Mouse (Mus musculus) liver, embryonic 11.5 days (tissue): Measurements from ENCODE around the gene Fkbp1b. TPM values are rescaled to one million over a fixed set of nuclear protein-coding genes. Genes with fewer than 3 reads are reported as not detected.
"Not testable (repeated sequence)": the region's sequence is repeated elsewhere in the genome, so short reads cannot be mapped to it uniquely, and the experiment has no call there.

ENCODE experiments used
- ATAC-seq: fragments of 200-750 bp; cut with Nextera tagmentation; replicated peaks from 2 replicates; pipeline ENCODE4 v1.8.0; 2017; ENCODE audit warnings: moderate number of reproducible peaks, mild to moderate bottlenecking, moderate TSS enrichment, moderate library complexity; ENCODE audit not compliant: low FRiP score
- DNase-seq: peaks from one replicate; pipeline ENCODE4 v3.0.0-alpha.2; 2017; ENCODE audit warnings: low spot score
- H3K27ac ChIP-seq: fragments of 300-500 bp; sonication (generic); 2 replicates; pipeline ENCODE4 v1.5.1; 2014; ENCODE audit warnings: mild to moderate bottlenecking, low read depth, low read length, control low read depth
- H3K27me3 ChIP-seq: fragments of 300-500 bp; sonication (generic); replicated peaks from 2 replicates; pipeline ENCODE4 v1.6.1; 2014; ENCODE audit warnings: low read length, mixed read lengths; ENCODE audit not compliant: control insufficient read depth, insufficient read depth
- H3K36me3 ChIP-seq: fragments of 300-500 bp; sonication (generic); 2 replicates; pipeline ENCODE4 v1.6.1; 2014; ENCODE audit warnings: mild to moderate bottlenecking, low read length, moderate library complexity, mixed read lengths; ENCODE audit not compliant: control insufficient read depth, insufficient read depth
- H3K4me1 ChIP-seq: fragments of 300-500 bp; sonication (generic); replicated peaks from 2 replicates; pipeline ENCODE4 v1.6.1; 2014; ENCODE audit warnings: low read length, mixed read lengths; ENCODE audit not compliant: control insufficient read depth, insufficient read depth
- H3K4me2 ChIP-seq: fragments of 300-500 bp; sonication (generic); 2 replicates; pipeline ENCODE4 v1.6.1; 2014; ENCODE audit warnings: mild to moderate bottlenecking, control low read depth, moderate library complexity
- H3K4me3 ChIP-seq: fragments of 300-500 bp; sonication (generic); 2 replicates; pipeline ENCODE4 v1.5.1; 2014; ENCODE audit warnings: low read depth, low read length, control low read depth
- H3K9ac ChIP-seq: fragments of 300-500 bp; sonication (generic); 2 replicates; pipeline ENCODE4 v1.6.1; 2014; ENCODE audit warnings: low read depth, low read length, control low read depth
- H3K9me3 ChIP-seq: fragments of 300-500 bp; sonication (generic); 2 replicates; pipeline ENCODE4 v1.6.1; 2016; ENCODE audit warnings: low read length, inconsistent platforms, mixed read lengths; ENCODE audit not compliant: control insufficient read depth
- WGBS: fragments of 180-500 bp; shearing (Covaris S2); extraction: QIAGEN DNeasy Blood & Tissue Kit; methylation state at CpG from one replicate; pipeline ENCODE4 v1.1.7; 2014; 5-methylcytosine and 5-hydroxymethylcytosine counted together
- polyA plus RNA-seq: library from polyadenylated mRNA; unstranded; fragments of >200 nt; fragmentation: Nextera tagmentation; extraction: Ambion mirVana; gene quantifications from 2 replicates; pipeline ENCODE4 v1.2.1, GENCODE M21; 2014

Gene Fkbp1b
- polyA plus RNA-seq, 1 experiment from 2014 or later: 5.8 TPM

- no peaks in the 10 kb centered on the region for H3K36me3 ChIP-seq
- no peaks in the 10 kb centered on the region for H3K27me3 ChIP-seq
- DNase-seq (no peak), ATAC-seq (no peak)
- H3K4me3 ChIP-seq: no peak overlapping the region
- no peak overlapping the region for H3K27ac ChIP-seq
- no peaks in the 10 kb centered on the region for H3K9me3 ChIP-seq
- no peak overlapping the region for H3K4me2 ChIP-seq
- no peaks in the 10 kb centered on the region for H3K4me1 ChIP-seq
- H3K9ac ChIP-seq: no peak overlapping the region
- WGBS: 72% methylated on average over 4 of the region's 4 CpGs
These were observed 30.4 kb downstream of the Fkbp1b start for GRCm38 (mm10) chr12:4811036-4811435.

GRCm38 (mm10) chr12:4797471-4797870 lies 43.9 kb downstream of the Fkbp1b start:
- not testable (repeated sequence) for H3K4me2 ChIP-seq, H3K4me3 ChIP-seq, H3K27ac ChIP-seq, H3K9me3 ChIP-seq, DNase-seq, ATAC-seq, H3K36me3 ChIP-seq, H3K4me1 ChIP-seq, H3K9ac ChIP-seq, H3K27me3 ChIP-seq
- 71% methylated on average over 6 of the region's 6 CpGs for WGBS

- no peaks in the 10 kb centered on the region for H3K27me3 ChIP-seq
- H3K4me3 ChIP-seq: no peak overlapping the region
- H3K4me1 ChIP-seq: no peaks in the 10 kb centered on the region
- DNase-seq (no peak), ATAC-seq (0 out of 2 replicates have a peak, but pooled peaks have one; percentile 26)
- H3K9me3 ChIP-seq: no peaks in the 10 kb centered on the region
- 60% methylated on average over 1 of the region's 1 CpGs for WGBS
- H3K36me3 ChIP-seq: no peaks in the 10 kb centered on the region
- H3K9ac ChIP-seq: no peak overlapping the region
- H3K27ac ChIP-seq: no peak overlapping the region
- no peak overlapping the region for H3K4me2 ChIP-seq
These were observed 47.7 kb downstream of the Fkbp1b start for GRCm38 (mm10) chr12:4793718-4794117.

GRCm38 (mm10) chr12:4788128-4788527 lies 53.3 kb downstream of the Fkbp1b start:
- H3K4me1 ChIP-seq, H3K9me3 ChIP-seq, H3K36me3 ChIP-seq, H3K27me3 ChIP-seq, H3K4me3 ChIP-seq, DNase-seq, H3K4me2 ChIP-seq, H3K27ac ChIP-seq, ATAC-seq, H3K9ac ChIP-seq: not testable (repeated sequence)
- WGBS: 90% methylated on average over 25 of the region's 25 CpGs

GRCm38 (mm10) chr12:4784466-4784865 lies 56.9 kb downstream of the Fkbp1b start:
- WGBS: 79% methylated on average over 2 of the region's 2 CpGs
- H3K4me2 ChIP-seq: no peak overlapping the region
- no peak overlapping the region for H3K4me3 ChIP-seq
- H3K9ac ChIP-seq: no peak overlapping the region
- no peak overlapping the region for H3K27ac ChIP-seq
- H3K4me1 ChIP-seq: no peaks in the 10 kb centered on the region
- H3K27me3 ChIP-seq: no peaks in the 10 kb centered on the region
- no peak for DNase-seq
- H3K9me3 ChIP-seq: no peaks in the 10 kb centered on the region
- ATAC-seq: no peak
- H3K36me3 ChIP-seq: no peaks in the 10 kb centered on the region

GRCm38 (mm10) chr12:4783598-4783997 lies 57.8 kb downstream of the Fkbp1b start:
- Histone ChIP-seq H3K4me1 (no peaks in the 10 kb centered on the region), H3K4me3 (no peak overlapping the region), H3K9ac (no peak overlapping the region), H3K4me2 (no peak overlapping the region), H3K9me3 (no peaks in the 10 kb centered on the region), H3K27ac (no peak overlapping the region), H3K36me3 (no peaks in the 10 kb centered on the region), H3K27me3 (no peaks in the 10 kb centered on the region)
- 61% methylated on average over 5 of the region's 5 CpGs for WGBS
- no peak for DNase-seq
- ATAC-seq: no peak

Other genes with a start within 250 kb of the Fkbp1b start
- gene Itsn2, start 249.0 kb downstream of the Fkbp1b start, polyA plus RNA-seq: 43.0 and 43.7 TPM in 2 replicates
- gene Gm3625, start 248.7 kb downstream of the Fkbp1b start, polyA plus RNA-seq: not detected in 2 replicates
- 0.19 and 0.31 TPM in 2 replicates for gene Fam228a, start 103.2 kb downstream of the Fkbp1b start, polyA plus RNA-seq
- gene Pfn4, start 72.6 kb downstream of the Fkbp1b start, polyA plus RNA-seq: 2.5 and 3.3 TPM in 2 replicates
- 2.2 and 2.5 TPM in 2 replicates for gene Fam228b, start 72.3 kb downstream of the Fkbp1b start, polyA plus RNA-seq
- gene Sf3b6, start 24.0 kb downstream of the Fkbp1b start, polyA plus RNA-seq: 302 and 314 TPM in 2 replicates
- gene Wdcp, start 1.7 kb upstream of the Fkbp1b start, polyA plus RNA-seq: 28.7 and 31.0 TPM in 2 replicates
- gene Mfsd2b, start 32.8 kb upstream of the Fkbp1b start, polyA plus RNA-seq: 117 and 122 TPM in 2 replicates
- 50.9 and 57.3 TPM in 2 replicates for gene Ubxn2a, start 66.1 kb upstream of the Fkbp1b start, polyA plus RNA-seq
- gene Atad2b, start 75.8 kb upstream of the Fkbp1b start, polyA plus RNA-seq: 11.8 and 12.8 TPM in 2 replicates